Mouse (Mus musculus): Measurements from ENCODE around the gene Abl1. TPM values are rescaled to one million over a fixed set of nuclear protein-coding genes. Genes with fewer than 3 reads are reported as not detected.

The Abl1 gene
- polyA plus RNA-seq, 1 experiment from 2014 or later = 19.7 TPM

DNA sequence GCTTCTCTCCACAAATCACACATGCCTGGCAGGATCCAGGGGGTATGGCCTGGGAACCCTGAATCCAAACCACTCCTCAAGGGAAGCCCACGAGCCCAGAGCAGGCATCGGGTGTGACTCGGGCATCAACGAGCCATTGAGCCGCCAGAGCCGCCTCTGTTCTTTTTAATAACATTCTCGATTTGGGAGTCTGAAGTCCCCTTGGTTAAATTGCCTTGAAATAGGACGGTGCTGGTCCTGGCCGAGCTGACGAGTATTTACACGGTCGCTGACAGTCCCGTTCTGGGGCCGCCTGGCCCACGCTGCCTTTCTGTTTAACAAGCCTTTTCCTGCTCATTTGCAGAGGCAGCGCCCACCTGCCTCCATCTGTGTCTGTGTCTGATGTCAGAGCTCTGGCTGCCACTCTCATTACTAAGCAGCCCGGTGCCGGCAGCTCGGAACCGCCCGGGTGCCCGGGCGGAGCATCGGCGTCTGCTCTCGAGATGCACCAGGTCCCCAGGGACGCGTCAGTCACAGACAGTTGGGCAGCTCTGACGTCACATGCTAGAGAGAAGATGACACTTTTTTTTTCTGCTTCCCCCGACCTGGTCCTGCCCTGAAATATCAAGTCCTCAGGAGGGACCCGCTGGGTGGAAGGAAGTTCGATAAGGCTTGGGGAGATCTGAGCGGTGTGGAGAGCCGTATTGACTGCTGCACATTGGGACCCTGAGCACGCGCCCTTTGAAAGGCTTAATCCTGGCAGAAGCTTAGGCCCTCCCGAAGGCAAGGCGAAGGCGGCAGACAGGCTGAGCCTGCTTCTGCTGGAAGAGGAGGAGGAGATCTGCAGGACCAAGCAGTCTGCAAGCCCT, 134.6 kb downstream of the Abl1 start:
- Histone ChIP-seq H3K27me3 (peaks cover 12% of the 10 kb centered on the region), H3K9ac (peak overlapping the region; percentile 56), H3K4me2 (peak overlapping the region; percentile 52), H3K4me1 (replicated peaks) (peaks cover 57% of the 10 kb centered on the region), H3K4me3 (peak overlapping the region; percentile 25), H3K9me3 (no peaks in the 10 kb centered on the region), H3K36me3 (no peaks in the 10 kb centered on the region), H3K27ac (peak overlapping the region; percentile 84)
- WGBS = 12% methylated on average over 39 of the region's 39 CpGs
- peak; percentile 67 for ATAC-seq (ENCODE audit: low FRiP score)

- Histone ChIP-seq H3K4me1 (replicated peaks) (peaks cover 70% of the 10 kb centered on the region), H3K4me2 (no peak overlapping the region), H3K27me3 (peaks cover 12% of the 10 kb centered on the region), H3K27ac (no peak overlapping the region), H3K36me3 (no peaks in the 10 kb centered on the region), H3K9me3 (no peaks in the 10 kb centered on the region), H3K4me3 (no peak overlapping the region), H3K9ac (no peak overlapping the region)
- ATAC-seq (ENCODE audit: low FRiP score) = no peak
- WGBS = 73% methylated on average over 11 of the region's 15 CpGs
These were observed 136.0 kb downstream of the Abl1 start for GRCm38 (mm10) chr2:31823933-31824730.

DNA sequence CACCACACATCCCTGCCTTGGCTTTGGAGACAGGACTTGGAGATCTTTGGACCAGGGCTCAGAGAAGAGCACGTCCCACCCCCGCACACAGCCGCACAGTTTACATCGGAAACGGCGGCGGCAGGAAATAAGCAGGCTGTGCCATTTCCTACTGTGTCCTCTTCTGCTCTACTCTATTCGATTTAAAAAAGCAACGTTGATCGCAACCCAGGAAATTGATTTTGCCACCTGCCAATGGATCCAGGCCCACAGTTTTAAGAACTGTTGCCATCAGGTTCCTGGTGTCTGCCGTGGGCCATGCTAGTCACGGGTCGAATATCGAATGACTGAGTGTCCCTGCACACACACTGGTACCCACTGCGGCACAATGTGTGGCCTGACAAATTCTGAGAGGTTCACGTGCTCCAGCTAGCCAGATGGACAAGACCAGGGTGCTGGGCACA, 137.3 kb downstream of the Abl1 start:
- Histone ChIP-seq H3K9me3 (no peaks in the 10 kb centered on the region), H3K4me3 (no peak overlapping the region), H3K36me3 (no peaks in the 10 kb centered on the region), H3K4me1 (replicated peaks) (peaks cover 84% of the 10 kb centered on the region), H3K9ac (no peak overlapping the region), H3K27me3 (peaks cover 12% of the 10 kb centered on the region), H3K27ac (no peak overlapping the region), H3K4me2 (no peak overlapping the region)
- WGBS = 80% methylated on average over 16 of the region's 16 CpGs
- ATAC-seq (ENCODE audit: low FRiP score) = no peak

GRCm38 (mm10) chr2:31826094-31827085, 138.2 kb downstream of the Abl1 start:
- H3K9me3 ChIP-seq = no peaks in the 10 kb centered on the region
- 84% methylated on average over 14 of the region's 14 CpGs for WGBS
- H3K4me1 ChIP-seq (replicated peaks) = peaks cover 87% of the 10 kb centered on the region
- H3K27me3 ChIP-seq = peaks cover 13% of the 10 kb centered on the region
- no peak overlapping the region for H3K4me3 ChIP-seq
- no peak overlapping the region for H3K9ac ChIP-seq
- no peak for ATAC-seq (ENCODE audit: low FRiP score)
- no peak overlapping the region for H3K27ac ChIP-seq
- no peaks in the 10 kb centered on the region for H3K36me3 ChIP-seq
- H3K4me2 ChIP-seq = no peak overlapping the region

GRCm38 (mm10) chr2:31827877-31828276, 139.7 kb downstream of the Abl1 start:
- H3K36me3 ChIP-seq = no peaks in the 10 kb centered on the region
- WGBS = 37% methylated on average over 7 of the region's 7 CpGs
- no peak overlapping the region for H3K4me3 ChIP-seq
- H3K4me2 ChIP-seq = peak overlapping the region; percentile 31; the same call in 1 of the 2 replicates
- peaks cover 12% of the 10 kb centered on the region; the same call in 1 of the 2 replicates for H3K27me3 ChIP-seq
- H3K9ac ChIP-seq = peak overlapping the region; percentile 19; the same call in 1 of the 2 replicates
- peaks cover 73% of the 10 kb centered on the region for H3K4me1 ChIP-seq (replicated peaks)
- ATAC-seq (ENCODE audit: low FRiP score) = no peak
- no peaks in the 10 kb centered on the region for H3K9me3 ChIP-seq
- H3K27ac ChIP-seq = peak overlapping the region; percentile 69

DNA sequence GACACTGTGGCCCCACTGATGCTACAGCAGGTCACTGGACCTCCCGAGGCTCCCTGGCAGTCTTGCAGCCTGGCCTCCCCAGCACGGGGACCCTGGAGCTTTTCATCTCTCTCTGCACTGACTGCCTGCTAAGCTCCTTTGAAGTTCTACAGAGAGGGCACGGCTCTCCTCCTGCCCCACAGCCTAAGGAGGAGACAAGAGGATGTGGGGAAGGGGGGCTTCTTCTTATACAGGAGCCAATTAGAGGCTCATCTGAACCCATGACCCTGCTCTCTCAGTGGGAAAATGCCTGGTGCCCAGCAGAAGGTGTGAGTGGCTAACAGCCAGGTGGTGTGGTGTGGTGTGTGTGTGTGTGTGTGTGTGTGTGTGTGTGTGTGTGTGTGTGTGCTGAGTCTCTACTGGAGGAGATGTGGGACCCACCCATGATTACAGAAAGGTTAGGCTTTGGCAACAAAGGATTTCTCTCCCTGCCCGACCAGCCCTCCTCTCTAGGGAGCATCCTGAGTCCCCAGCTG, 140.2 kb downstream of the Abl1 start:
- peaks cover 68% of the 10 kb centered on the region for H3K4me1 ChIP-seq (replicated peaks)

DNA sequence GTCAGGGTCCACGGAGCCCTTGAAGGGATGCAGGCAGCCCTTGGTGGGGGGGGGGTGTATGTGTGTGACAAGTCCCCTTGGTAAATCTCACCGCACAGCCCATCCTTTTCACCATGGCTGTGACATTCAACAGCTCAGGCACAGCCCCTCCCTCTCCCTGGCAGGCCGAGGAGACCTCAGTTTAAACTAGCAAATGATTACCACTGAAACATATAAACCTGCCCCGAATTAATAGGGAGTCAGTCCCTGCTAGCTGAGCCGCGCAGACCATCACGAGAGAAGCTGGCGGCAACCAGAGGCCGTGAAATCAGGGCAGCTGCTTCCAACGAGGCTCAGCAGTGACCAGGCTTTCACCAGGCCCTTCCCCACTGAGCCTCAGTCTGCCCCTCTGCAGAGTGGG, 147.9 kb downstream of the Abl1 start:
- 46% methylated on average over 10 of the region's 10 CpGs for WGBS
- Histone ChIP-seq H3K27ac (no peak overlapping the region), H3K27me3 (peaks cover 55% of the 10 kb centered on the region), H3K9me3 (no peaks in the 10 kb centered on the region), H3K9ac (no peak overlapping the region), H3K4me1 (replicated peaks) (peaks cover 27% of the 10 kb centered on the region), H3K4me2 (no peak overlapping the region), H3K36me3 (no peaks in the 10 kb centered on the region), H3K4me3 (no peak overlapping the region)
- ATAC-seq (ENCODE audit: low FRiP score) = 0 out of 2 replicates have a peak, but pooled peaks have one; percentile 22

More for the DNA sequence above, 140.2 kb downstream of the Abl1 start:
- Histone ChIP-seq H3K9me3 (no peaks in the 10 kb centered on the region), H3K4me3 (no peak overlapping the region), H3K27ac (peak overlapping the region; percentile 69), H3K27me3 (peaks cover 15% of the 10 kb centered on the region; the same call in 1 of the 2 replicates), H3K36me3 (no peaks in the 10 kb centered on the region), H3K9ac (peak overlapping the region; percentile 19; the same call in 1 of the 2 replicates), H3K4me2 (peak overlapping the region; percentile 31; the same call in 1 of the 2 replicates)
- WGBS = 13% methylated on average over 4 of the region's 4 CpGs
- 0 out of 2 replicates have a peak, but pooled peaks have one; percentile 13 for ATAC-seq (ENCODE audit: low FRiP score)

GRCm38 (mm10) chr2:31836985-31837384, 148.8 kb downstream of the Abl1 start:
- H3K36me3 ChIP-seq = no peaks in the 10 kb centered on the region
- WGBS = 26% methylated on average over 6 of the region's 6 CpGs
- H3K9me3 ChIP-seq = no peaks in the 10 kb centered on the region
- no peak overlapping the region for H3K4me2 ChIP-seq
- H3K4me3 ChIP-seq = no peak overlapping the region
- H3K4me1 ChIP-seq (replicated peaks) = peaks cover 27% of the 10 kb centered on the region
- H3K9ac ChIP-seq = no peak overlapping the region; the same call in 1 of the 2 replicates
- no peak for ATAC-seq (ENCODE audit: low FRiP score)
- H3K27ac ChIP-seq = 0 out of 2 replicates have a peak overlapping the region, but pooled peaks have one; percentile 18
- peaks cover 60% of the 10 kb centered on the region for H3K27me3 ChIP-seq

GRCm38 (mm10) chr2:31838868-31839267, 150.7 kb downstream of the Abl1 start:
- Histone ChIP-seq H3K27ac (no peak overlapping the region), H3K4me2 (no peak overlapping the region), H3K9ac (no peak overlapping the region), H3K4me1 (replicated peaks) (peaks cover 27% of the 10 kb centered on the region), H3K9me3 (no peaks in the 10 kb centered on the region), H3K36me3 (no peaks in the 10 kb centered on the region), H3K27me3 (peaks cover 64% of the 10 kb centered on the region), H3K4me3 (no peak overlapping the region)
- no peak for ATAC-seq (ENCODE audit: low FRiP score)
- WGBS = 50% methylated on average over 1 of the region's 1 CpGs

- Histone ChIP-seq H3K4me2 (peak overlapping the region; percentile 91), H3K4me3 (0 out of 2 replicates have a peak overlapping the region, but pooled peaks have one; percentile 55), H3K9ac (peak overlapping the region; percentile 75; the same call in 1 of the 2 replicates), H3K36me3 (no peaks in the 10 kb centered on the region), H3K4me1 (replicated peaks) (peaks cover 31% of the 10 kb centered on the region), H3K27me3 (peaks cover 74% of the 10 kb centered on the region), H3K27ac (no peak overlapping the region), H3K9me3 (no peaks in the 10 kb centered on the region)
- under 1% methylated on average over 10 of the region's 10 CpGs for WGBS
- peak; percentile 66 for ATAC-seq (ENCODE audit: low FRiP score)
These were observed 156.6 kb downstream of the Abl1 start for GRCm38 (mm10) chr2:31844729-31845136.

GRCm38 (mm10) chr2:31845512-31845895, 157.3 kb downstream of the Abl1 start:
- peaks cover 68% of the 10 kb centered on the region for H3K27me3 ChIP-seq

More at GRCm38 (mm10) chr2:31845512-31845895, 157.3 kb downstream of the Abl1 start:
- H3K4me3 ChIP-seq = peak overlapping the region; percentile 55
- no peaks in the 10 kb centered on the region for H3K9me3 ChIP-seq
- peaks cover 35% of the 10 kb centered on the region for H3K4me1 ChIP-seq (replicated peaks)
- no peaks in the 10 kb centered on the region for H3K36me3 ChIP-seq
- H3K9ac ChIP-seq = peak overlapping the region; percentile 75
- no peak overlapping the region for H3K27ac ChIP-seq
- H3K4me2 ChIP-seq = peak overlapping the region; percentile 91
- 2% methylated on average over 26 of the region's 26 CpGs for WGBS
- 0 out of 2 replicates have a peak, but pooled peaks have one; percentile 12 for ATAC-seq (ENCODE audit: low FRiP score)

Data from hindbrain, embryonic 13.5 days (tissue).